Mouse (Mus musculus) liver, embryonic 16.5 days (tissue): ENCODE results near the gene Prkch. TPM values are rescaled to one million over a fixed set of nuclear protein-coding genes. Genes with fewer than 3 reads are reported as not detected.

Source experiments
- ATAC-seq: fragments of 200-750 bp; cut with Nextera tagmentation; 2 replicates; pipeline ENCODE4 v1.8.0; 2017; ENCODE audit warnings: low read depth, mild to moderate bottlenecking, moderate number of reproducible peaks, moderate library complexity
- H3K27ac ChIP-seq: fragments of 300-500 bp; sonication (generic); 2 replicates; pipeline ENCODE4 v1.5.1; 2014; ENCODE audit warnings: mild to moderate bottlenecking, low read length
- H3K27me3 ChIP-seq: fragments of 300-500 bp; sonication (generic); 2 replicates; pipeline ENCODE4 v1.6.1; 2014; ENCODE audit warnings: low read depth, low read length, mixed read lengths; ENCODE audit not compliant: control insufficient read depth, insufficient read depth
- H3K36me3 ChIP-seq: fragments of 300-500 bp; sonication (generic); 2 replicates; pipeline ENCODE4 v1.6.1; 2014; ENCODE audit warnings: mild to moderate bottlenecking; ENCODE audit not compliant: control insufficient read depth, insufficient read depth
- H3K4me1 ChIP-seq: fragments of 300-500 bp; sonication (generic); 2 replicates; pipeline ENCODE4 v1.6.1; 2014; ENCODE audit warnings: low read depth, low read length, mixed read lengths; ENCODE audit not compliant: control insufficient read depth
- H3K4me2 ChIP-seq: fragments of 300-500 bp; sonication (generic); 2 replicates; pipeline ENCODE4 v1.6.1; 2014; ENCODE audit warnings: low read depth, low read length, mixed read lengths
- H3K4me3 ChIP-seq: fragments of 300-500 bp; sonication (generic); 2 replicates; pipeline ENCODE4 v1.5.1; 2014; ENCODE audit warnings: low read depth, mild to moderate bottlenecking, low read length
- H3K9ac ChIP-seq: fragments of 300-500 bp; sonication (generic); 2 replicates; pipeline ENCODE4 v1.6.1; 2014; ENCODE audit warnings: low read depth, low read length
- H3K9me3 ChIP-seq: fragments of 300-500 bp; sonication (generic); replicated peaks from 2 replicates; pipeline ENCODE4 v1.6.1; 2016; ENCODE audit warnings: low read length; ENCODE audit not compliant: control insufficient read depth
- WGBS: fragments of 180-500 bp; shearing (Covaris S2); extraction: QIAGEN DNeasy Blood & Tissue Kit; methylation state at CpG from one replicate; pipeline ENCODE4 v1.1.7; 2014; ENCODE audit not compliant: insufficient replicate concordance; 5-methylcytosine and 5-hydroxymethylcytosine counted together
- polyA plus RNA-seq: library from polyadenylated mRNA; unstranded; fragments of >200 nt; fragmentation: Nextera tagmentation; extraction: Ambion mirVana; gene quantifications from 2 replicates; pipeline ENCODE4 v1.2.1, GENCODE M21; 2015

Gene Prkch
- polyA plus RNA-seq, 1 experiment from 2014 or later: 1.6 TPM

- ATAC-seq: no peak
- WGBS: 76% methylated on average over 5 of the region's 5 CpGs
- H3K4me1 ChIP-seq: no peaks in the 10 kb centered on the region
- H3K27ac ChIP-seq: no peak overlapping the region
- H3K27me3 ChIP-seq: no peaks in the 10 kb centered on the region
- H3K4me2 ChIP-seq: no peak overlapping the region
- no peak overlapping the region for H3K9ac ChIP-seq
- H3K36me3 ChIP-seq: no peaks in the 10 kb centered on the region
- no peaks in the 10 kb centered on the region for H3K9me3 ChIP-seq
- H3K4me3 ChIP-seq: no peak overlapping the region
Observed at GRCm38 (mm10) chr12:73714589-73714988, 130.0 kb downstream of the Prkch start.

GRCm38 (mm10) chr12:73715331-73715730, 130.7 kb downstream of the Prkch start:
- Histone ChIP-seq H3K27me3 (no peaks in the 10 kb centered on the region), H3K9ac (no peak overlapping the region), H3K4me3 (no peak overlapping the region), H3K9me3 (no peaks in the 10 kb centered on the region), H3K4me2 (no peak overlapping the region), H3K4me1 (no peaks in the 10 kb centered on the region), H3K36me3 (no peaks in the 10 kb centered on the region), H3K27ac (no peak overlapping the region)
- no peak for ATAC-seq
- WGBS: 68% methylated on average over 2 of the region's 2 CpGs

- H3K4me2 ChIP-seq: no peak overlapping the region
- H3K9ac ChIP-seq: no peak overlapping the region
- no peaks in the 10 kb centered on the region for H3K9me3 ChIP-seq
- 63% methylated on average over 21 of the region's 21 CpGs for WGBS
- ATAC-seq: no peak
- no peak overlapping the region for H3K4me3 ChIP-seq
- no peaks in the 10 kb centered on the region for H3K4me1 ChIP-seq
- H3K27ac ChIP-seq: no peak overlapping the region
- H3K27me3 ChIP-seq: no peaks in the 10 kb centered on the region
- no peaks in the 10 kb centered on the region for H3K36me3 ChIP-seq
Observed at GRCm38 (mm10) chr12:73715954-73716731, 131.5 kb downstream of the Prkch start.

GRCm38 (mm10) chr12:73718036-73718435, 133.4 kb downstream of the Prkch start:
- 65% methylated on average over 10 of the region's 10 CpGs for WGBS
- Histone ChIP-seq H3K27me3 (no peaks in the 10 kb centered on the region), H3K4me3 (no peak overlapping the region), H3K9ac (no peak overlapping the region), H3K27ac (no peak overlapping the region), H3K4me2 (no peak overlapping the region), H3K9me3 (no peaks in the 10 kb centered on the region), H3K4me1 (no peaks in the 10 kb centered on the region), H3K36me3 (no peaks in the 10 kb centered on the region)
- no peak for ATAC-seq

- no peak for ATAC-seq
Observed at GRCm38 (mm10) chr12:73719816-73720215, 135.2 kb downstream of the Prkch start.

GRCm38 (mm10) chr12:73720466-73720865, 135.9 kb downstream of the Prkch start:
- H3K4me1 ChIP-seq: no peaks in the 10 kb centered on the region
- H3K9me3 ChIP-seq: no peaks in the 10 kb centered on the region
- no peaks in the 10 kb centered on the region for H3K27me3 ChIP-seq
- WGBS: 73% methylated on average over 2 of the region's 2 CpGs
- H3K27ac ChIP-seq: no peak overlapping the region
- no peak for ATAC-seq
- H3K36me3 ChIP-seq: no peaks in the 10 kb centered on the region
- no peak overlapping the region for H3K9ac ChIP-seq
- no peak overlapping the region for H3K4me2 ChIP-seq
- no peak overlapping the region for H3K4me3 ChIP-seq

More at GRCm38 (mm10) chr12:73719816-73720215, 135.2 kb downstream of the Prkch start:
- H3K4me1 ChIP-seq: no peaks in the 10 kb centered on the region
- no peaks in the 10 kb centered on the region for H3K9me3 ChIP-seq
- H3K27ac ChIP-seq: no peak overlapping the region
- H3K9ac ChIP-seq: no peak overlapping the region
- no peak overlapping the region for H3K4me2 ChIP-seq
- no peak overlapping the region for H3K4me3 ChIP-seq
- no peaks in the 10 kb centered on the region for H3K27me3 ChIP-seq
- H3K36me3 ChIP-seq: no peaks in the 10 kb centered on the region

- H3K27me3 ChIP-seq: no peaks in the 10 kb centered on the region
- H3K36me3 ChIP-seq: no peaks in the 10 kb centered on the region
- H3K4me2 ChIP-seq: no peak overlapping the region
- no peak for ATAC-seq
- WGBS: 61% methylated on average over 3 of the region's 3 CpGs
- no peaks in the 10 kb centered on the region for H3K9me3 ChIP-seq
- no peak overlapping the region for H3K9ac ChIP-seq
- no peak overlapping the region for H3K27ac ChIP-seq
- no peak overlapping the region for H3K4me3 ChIP-seq
- no peaks in the 10 kb centered on the region for H3K4me1 ChIP-seq
Observed at GRCm38 (mm10) chr12:73722060-73722459, 137.5 kb downstream of the Prkch start.

GRCm38 (mm10) chr12:73723067-73723466, 138.5 kb downstream of the Prkch start:
- no peak overlapping the region for H3K4me3 ChIP-seq
- no peaks in the 10 kb centered on the region for H3K4me1 ChIP-seq
- WGBS: 53% methylated on average over 4 of the region's 4 CpGs
- no peak overlapping the region for H3K27ac ChIP-seq
- H3K9ac ChIP-seq: no peak overlapping the region
- H3K36me3 ChIP-seq: no peaks in the 10 kb centered on the region
- ATAC-seq: no peak
- H3K4me2 ChIP-seq: no peak overlapping the region
- H3K9me3 ChIP-seq: no peaks in the 10 kb centered on the region
- no peaks in the 10 kb centered on the region for H3K27me3 ChIP-seq

- Histone ChIP-seq H3K36me3 (no peaks in the 10 kb centered on the region), H3K4me2 (no peak overlapping the region), H3K4me1 (no peaks in the 10 kb centered on the region), H3K9me3 (no peaks in the 10 kb centered on the region), H3K9ac (no peak overlapping the region), H3K27ac (no peak overlapping the region), H3K4me3 (no peak overlapping the region), H3K27me3 (no peaks in the 10 kb centered on the region)
- WGBS: 74% methylated on average over 10 of the region's 10 CpGs
- ATAC-seq: no peak
Observed at GRCm38 (mm10) chr12:73723887-73724286, 139.3 kb downstream of the Prkch start.
